Mouse (Mus musculus): ENCODE measurements around the gene Rpf1. TPM values are rescaled to one million over a fixed set of nuclear protein-coding genes. Genes with fewer than 3 reads are reported as not detected.

Rpf1 gene
- total RNA-seq (2023): 140 TPM

GRCm38 (mm10) chr3:146520798-146521651, at the start of gene Rpf1:
Gene Rpf1 (minus strand): TSS chr3:146521429.

GRCm38 (mm10) chr3:146570148-146570782, 49.0 kb upstream of the Rpf1 start, which contains the start of gene Uox:
Gene Uox (plus strand): TSS chr3:146570426.

GRCm38 (mm10) chr3:146499431-146500002, 21.7 kb downstream of the Rpf1 start, which contains the start of the genes Spata1 and Gng5:
Gene Spata1 (minus strand): TSS chr3:146499753.
Gene Gng5 (plus strand): TSS chr3:146499807.

Other genes with a start within 250 kb of the Rpf1 start
- 3.4 TPM for gene Ssx2ip, start 116.8 kb downstream of the Rpf1 start, total RNA-seq (2023)
- gene Ctbs, start 71.6 kb downstream of the Rpf1 start, total RNA-seq (2023): 8.0 TPM
- gene Spata1, start 21.7 kb downstream of the Rpf1 start, total RNA-seq (2023): 6.9 TPM
- gene Gng5, start 21.6 kb downstream of the Rpf1 start, total RNA-seq (2023): 142 TPM
- not detected for gene Uox, start 49.0 kb upstream of the Rpf1 start, total RNA-seq (2023)
- not detected for gene Dnase2b, start 94.2 kb upstream of the Rpf1 start, total RNA-seq (2023)
- not detected for gene 4930503B20Rik, start 129.9 kb upstream of the Rpf1 start, total RNA-seq (2023)
- gene Samd13, start 164.2 kb upstream of the Rpf1 start, total RNA-seq (2023): not detected